Mouse (Mus musculus): ENCODE measurements at regions not wholly inside any gene's neighbourhood (a gene's known extent, or its start where the extent isn't known, plus 50 kb on each side); places are given as distances from the start of the nearest gene placed in this dataset.

DNA sequence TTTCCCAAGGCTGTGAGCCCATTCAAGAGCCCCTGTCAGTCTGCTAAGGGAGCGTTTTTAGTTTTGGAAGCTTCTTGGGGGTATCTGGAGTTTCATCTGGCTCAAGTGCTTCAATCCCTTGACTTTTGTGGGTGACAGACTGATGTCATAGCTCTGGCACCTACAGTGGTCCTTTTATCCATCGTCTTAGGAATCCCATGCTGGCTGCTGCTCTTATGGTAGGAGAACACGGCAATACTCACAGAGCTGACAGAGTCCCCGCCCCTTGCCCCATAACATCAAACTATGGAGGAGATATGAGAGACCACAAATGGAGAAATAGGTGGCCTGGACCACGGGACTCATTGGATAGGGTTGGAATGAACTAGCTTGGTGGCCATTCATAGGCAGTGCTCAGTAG lies 68.0 kb upstream of the Wnt7b start:
- Histone ChIP-seq H3K9me3 (ENCODE audit: control insufficient read depth, low read length) (no peaks in the 10 kb centered on the region), H3K4me3 (replicated peaks) (no peak overlapping the region), H3K27me3 (ENCODE audit: control insufficient read depth) (peaks cover 44% of the 10 kb centered on the region), H3K36me3 (ENCODE audit: control insufficient read depth) (no peaks in the 10 kb centered on the region), H3K4me1 (ENCODE audit: control insufficient read depth) (no peaks in the 10 kb centered on the region)
- TF ChIP-seq GATA1 (IDR thresholded peaks at IDR 0.05; ENCODE audit: low read length), result no peak
- no peak for TF ChIP-seq TAL1 (IDR thresholded peaks at IDR 0.05; ENCODE audit: low read length)

- TF ChIP-seq GATA1 (IDR thresholded peaks at IDR 0.05; ENCODE audit: low read length) (no peak), TAL1 (IDR thresholded peaks at IDR 0.05; ENCODE audit: low read length) (no peak)
- Histone ChIP-seq H3K36me3 (ENCODE audit: control insufficient read depth) (no peaks in the 10 kb centered on the region), H3K27me3 (ENCODE audit: control insufficient read depth) (peaks cover 32% of the 10 kb centered on the region), H3K4me3 (replicated peaks) (no peak overlapping the region), H3K9me3 (ENCODE audit: control insufficient read depth, low read length) (no peaks in the 10 kb centered on the region), H3K4me1 (ENCODE audit: control insufficient read depth) (no peaks in the 10 kb centered on the region)
Measured at GRCm38 (mm10) chr15:85651718-85652420, 69.6 kb upstream of the Wnt7b start.

GRCm38 (mm10) chr15:85652431-85652830 lies 70.2 kb upstream of the Wnt7b start:
- Histone ChIP-seq H3K4me3 (replicated peaks) (no peak overlapping the region), H3K9me3 (ENCODE audit: control insufficient read depth, low read length) (no peaks in the 10 kb centered on the region), H3K4me1 (ENCODE audit: control insufficient read depth) (no peaks in the 10 kb centered on the region), H3K27me3 (ENCODE audit: control insufficient read depth) (peaks cover 27% of the 10 kb centered on the region), H3K36me3 (ENCODE audit: control insufficient read depth) (no peaks in the 10 kb centered on the region)
- TF ChIP-seq GATA1 (IDR thresholded peaks at IDR 0.05; ENCODE audit: low read length) (no peak), TAL1 (IDR thresholded peaks at IDR 0.05; ENCODE audit: low read length) (no peak)

DNA sequence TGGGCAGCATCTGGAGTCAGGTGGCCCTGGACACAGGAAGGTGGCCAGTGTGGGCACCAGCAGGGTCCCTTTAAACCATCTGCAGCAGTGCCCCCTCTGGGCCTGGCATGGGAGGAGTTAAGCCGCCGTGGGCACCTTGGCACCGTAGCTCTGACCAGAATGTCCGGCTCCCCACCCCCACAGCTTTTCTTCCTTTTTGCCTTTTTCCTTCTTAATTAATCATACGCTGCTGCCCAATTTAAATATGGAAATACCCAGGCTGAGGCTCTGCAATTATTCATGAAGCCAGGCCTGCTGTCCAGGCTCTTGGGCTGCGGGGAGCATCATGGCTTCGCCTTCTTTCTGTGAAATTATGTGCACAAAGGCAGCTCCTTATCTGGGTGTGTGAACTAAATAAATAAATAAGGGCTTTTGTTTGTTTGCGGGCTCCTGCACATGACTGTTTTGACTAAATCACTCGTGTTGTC lies 70.6 kb upstream of the Wnt7b start:
- no peaks in the 10 kb centered on the region for H3K36me3 ChIP-seq (ENCODE audit: control insufficient read depth)
- TF ChIP-seq TAL1 (IDR thresholded peaks at IDR 0.05; ENCODE audit: low read length), result no peak
- TF ChIP-seq GATA1 (IDR thresholded peaks at IDR 0.05; ENCODE audit: low read length), result no peak
- H3K9me3 ChIP-seq (ENCODE audit: control insufficient read depth, low read length), result no peaks in the 10 kb centered on the region
- peaks cover 23% of the 10 kb centered on the region for H3K27me3 ChIP-seq (ENCODE audit: control insufficient read depth)
- no peak overlapping the region for H3K4me3 ChIP-seq (replicated peaks)
- H3K4me1 ChIP-seq (ENCODE audit: control insufficient read depth), result no peaks in the 10 kb centered on the region

GRCm38 (mm10) chr15:85653421-85654401 lies 71.4 kb upstream of the Wnt7b start:
- Histone ChIP-seq H3K36me3 (ENCODE audit: control insufficient read depth) (no peaks in the 10 kb centered on the region), H3K27me3 (ENCODE audit: control insufficient read depth) (peaks cover 21% of the 10 kb centered on the region), H3K4me3 (replicated peaks) (no peak overlapping the region), H3K9me3 (ENCODE audit: control insufficient read depth, low read length) (no peaks in the 10 kb centered on the region), H3K4me1 (ENCODE audit: control insufficient read depth) (no peaks in the 10 kb centered on the region)
- TF ChIP-seq TAL1 (IDR thresholded peaks at IDR 0.05; ENCODE audit: low read length) (no peak), GATA1 (IDR thresholded peaks at IDR 0.05; ENCODE audit: low read length) (no peak)

DNA sequence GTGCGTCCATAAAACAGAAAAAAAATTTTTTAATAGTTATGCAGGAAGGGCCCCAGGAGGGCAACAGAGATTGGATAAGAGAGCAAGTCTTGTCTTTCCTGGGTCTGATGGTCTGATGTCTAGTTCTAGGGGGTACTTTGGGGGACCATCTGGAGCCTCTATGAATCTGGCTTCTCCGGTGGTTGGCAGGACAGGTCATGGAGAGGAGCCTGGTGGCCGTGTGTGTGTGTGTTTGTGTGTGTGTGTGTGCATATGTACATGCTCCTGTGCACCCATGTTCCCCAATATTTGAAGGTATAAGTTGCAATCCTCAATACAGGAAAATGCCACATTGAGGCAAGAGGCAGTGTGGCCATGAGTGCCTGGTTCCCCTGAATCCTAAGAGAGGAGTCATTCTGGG lies 72.5 kb upstream of the Wnt7b start:
- H3K27me3 ChIP-seq (ENCODE audit: control insufficient read depth), result peaks cover 21% of the 10 kb centered on the region
- H3K36me3 ChIP-seq (ENCODE audit: control insufficient read depth), result no peaks in the 10 kb centered on the region
- H3K4me3 ChIP-seq (replicated peaks), result no peak overlapping the region

DNA sequence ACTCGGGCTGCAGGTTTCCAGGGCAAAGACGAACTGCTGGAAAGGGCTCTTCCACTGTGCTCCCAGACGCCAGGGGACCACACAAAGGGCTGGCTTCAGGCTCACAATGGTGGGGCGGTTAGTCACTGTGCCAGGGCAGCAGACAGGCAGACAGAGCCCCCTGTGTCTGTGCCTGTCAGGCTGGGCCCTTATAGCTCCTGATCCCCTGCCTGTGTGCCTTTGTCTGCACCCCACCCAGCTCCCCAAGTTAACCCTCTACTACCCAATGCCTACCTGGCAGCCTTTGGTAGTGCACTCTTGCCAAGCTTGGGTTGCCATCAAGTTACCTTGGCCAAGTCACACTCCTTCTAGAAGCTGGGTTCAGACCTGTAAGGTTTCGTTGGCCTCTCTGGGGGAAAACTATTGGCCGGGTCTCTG lies 73.5 kb upstream of the Wnt7b start:
- Histone ChIP-seq H3K27me3 (ENCODE audit: control insufficient read depth) (peaks cover 30% of the 10 kb centered on the region), H3K9me3 (ENCODE audit: control insufficient read depth, low read length) (no peaks in the 10 kb centered on the region), H3K4me3 (replicated peaks) (no peak overlapping the region), H3K36me3 (ENCODE audit: control insufficient read depth) (no peaks in the 10 kb centered on the region), H3K4me1 (ENCODE audit: control insufficient read depth) (no peaks in the 10 kb centered on the region)
- no peak for TF ChIP-seq GATA1 (IDR thresholded peaks at IDR 0.05; ENCODE audit: low read length)
- TF ChIP-seq TAL1 (IDR thresholded peaks at IDR 0.05; ENCODE audit: low read length), result no peak

More for the DNA sequence above, 72.5 kb upstream of the Wnt7b start:
- Histone ChIP-seq H3K9me3 (ENCODE audit: control insufficient read depth, low read length) (no peaks in the 10 kb centered on the region), H3K4me1 (ENCODE audit: control insufficient read depth) (no peaks in the 10 kb centered on the region)
- TF ChIP-seq GATA1 (IDR thresholded peaks at IDR 0.05; ENCODE audit: low read length) (no peak), TAL1 (IDR thresholded peaks at IDR 0.05; ENCODE audit: low read length) (no peak)

- no peaks in the 10 kb centered on the region for H3K36me3 ChIP-seq (ENCODE audit: control insufficient read depth)
- H3K4me1 ChIP-seq (ENCODE audit: control insufficient read depth), result no peaks in the 10 kb centered on the region
- TF ChIP-seq GATA1 (IDR thresholded peaks at IDR 0.05; ENCODE audit: low read length) (no peak), TAL1 (IDR thresholded peaks at IDR 0.05; ENCODE audit: low read length) (no peak)
- H3K4me3 ChIP-seq (replicated peaks), result no peak overlapping the region
- H3K9me3 ChIP-seq (ENCODE audit: control insufficient read depth, low read length), result no peaks in the 10 kb centered on the region
- peaks cover 36% of the 10 kb centered on the region for H3K27me3 ChIP-seq (ENCODE audit: control insufficient read depth)
Measured at GRCm38 (mm10) chr15:85656852-85657251, 74.6 kb upstream of the Wnt7b start.

- Histone ChIP-seq H3K4me3 (replicated peaks) (peak overlapping the region; percentile 28), H3K27me3 (ENCODE audit: control insufficient read depth) (peaks cover 39% of the 10 kb centered on the region), H3K36me3 (ENCODE audit: control insufficient read depth) (no peaks in the 10 kb centered on the region), H3K9me3 (ENCODE audit: control insufficient read depth, low read length) (no peaks in the 10 kb centered on the region), H3K4me1 (ENCODE audit: control insufficient read depth) (no peaks in the 10 kb centered on the region)
- TF ChIP-seq TAL1 (IDR thresholded peaks at IDR 0.05; ENCODE audit: low read length), result no peak
- no peak for TF ChIP-seq GATA1 (IDR thresholded peaks at IDR 0.05; ENCODE audit: low read length)
Measured at GRCm38 (mm10) chr15:85657441-85657989, 75.2 kb upstream of the Wnt7b start.
